Mouse (Mus musculus) kidney, embryonic 14.5 days (tissue): ENCODE measurements around the gene Ift20. TPM values are rescaled to one million over a fixed set of nuclear protein-coding genes. Genes with fewer than 3 reads are reported as not detected.

Experiments
- ATAC-seq: fragments of 200-750 bp; cut with Nextera tagmentation; 2 replicates; pipeline ENCODE4 v1.8.0; 2017; ENCODE audit warnings: moderate number of reproducible peaks, mild to moderate bottlenecking, moderate TSS enrichment, moderate library complexity; ENCODE audit not compliant: low FRiP score, low TSS enrichment
- H3K27ac ChIP-seq: fragments of 300-500 bp; sonication (generic); 2 replicates; pipeline ENCODE4 v1.5.1; 2014; ENCODE audit warnings: low read depth, mild to moderate bottlenecking, low read length, moderate library complexity, mixed read lengths
- H3K27me3 ChIP-seq: fragments of 300-500 bp; sonication (generic); 2 replicates; pipeline ENCODE4 v1.6.1; 2014; ENCODE audit warnings: mild to moderate bottlenecking, low read length; ENCODE audit not compliant: control insufficient read depth, insufficient read depth
- H3K36me3 ChIP-seq: fragments of 300-500 bp; sonication (generic); 2 replicates; pipeline ENCODE4 v1.6.1; 2014; ENCODE audit warnings: low read length, mixed read lengths; ENCODE audit not compliant: control insufficient read depth, insufficient read depth
- H3K4me1 ChIP-seq: fragments of 300-500 bp; sonication (generic); 2 replicates; pipeline ENCODE4 v1.6.1; 2014; ENCODE audit warnings: low read length, mixed read lengths; ENCODE audit not compliant: control insufficient read depth, insufficient read depth
- H3K4me2 ChIP-seq: fragments of 300-500 bp; sonication (generic); replicated peaks from 2 replicates; pipeline ENCODE4 v1.6.1; 2014; ENCODE audit warnings: low read depth, mild to moderate bottlenecking, low read length
- H3K4me3 ChIP-seq: fragments of 300-500 bp; sonication (generic); 2 replicates; pipeline ENCODE4 v1.5.1; 2014; ENCODE audit warnings: mild to moderate bottlenecking, low read length
- H3K9ac ChIP-seq: fragments of 300-500 bp; sonication (generic); 2 replicates; pipeline ENCODE4 v1.6.1; 2014; ENCODE audit warnings: low read depth, mild to moderate bottlenecking, low read length, moderate library complexity
- H3K9me3 ChIP-seq: fragments of 300-500 bp; sonication (generic); 2 replicates; pipeline ENCODE4 v1.6.1; 2016; ENCODE audit warnings: low read length; ENCODE audit not compliant: control insufficient read depth
- WGBS: fragments of 180-500 bp; shearing (Covaris S2); extraction: QIAGEN DNeasy Blood & Tissue Kit; methylation state at CpG from one replicate; pipeline ENCODE4 v1.1.7; 2014; 5-methylcytosine and 5-hydroxymethylcytosine counted together
- polyA plus RNA-seq: library from polyadenylated mRNA; unstranded; fragments of >200 nt; fragmentation: Nextera tagmentation; extraction: Ambion mirVana; gene quantifications from 2 replicates; pipeline ENCODE4 v1.2.1, GENCODE M21; 2014

Gene Ift20
- 125 and 126 TPM in 2 replicates for polyA plus RNA-seq

DNA sequence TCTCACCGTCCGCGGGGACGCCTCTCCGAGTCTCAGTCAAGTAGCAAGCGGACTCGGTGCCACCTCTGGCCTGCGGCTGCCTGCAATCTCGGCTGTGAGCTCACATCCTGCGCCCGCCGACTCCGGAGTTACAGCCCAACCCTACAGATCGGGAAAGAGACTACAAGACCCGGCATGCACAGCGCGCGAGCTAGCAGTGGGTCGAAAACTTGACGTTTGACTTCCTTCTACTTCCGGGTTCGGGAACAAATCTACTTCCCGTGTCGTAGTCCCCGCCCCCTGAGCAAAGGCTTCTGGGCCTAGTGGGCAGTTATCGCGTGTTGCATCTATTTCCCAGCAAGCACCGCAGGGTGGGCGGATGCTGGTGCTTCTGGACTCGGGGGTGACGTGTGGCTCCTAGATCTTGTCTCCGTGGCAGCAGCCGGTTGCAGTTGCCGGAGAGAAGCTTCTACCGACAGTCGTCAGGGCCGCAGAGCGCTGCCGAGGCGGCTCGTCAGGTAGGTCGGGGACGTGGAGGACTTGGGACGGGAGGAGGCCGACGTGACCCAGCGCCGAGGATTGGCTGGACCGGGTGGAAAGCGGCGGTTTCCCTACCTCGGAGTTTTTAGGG lies at the start of gene Ift20, which contains the start of gene Tnfaip1:
Gene Ift20 (plus strand): TSS at position 282 of the 610 bp plus-strand sequence.
Gene Tnfaip1 (minus strand): TSS at position 253 of the 610 bp plus-strand sequence.
- whole genome bisulfite sequencing, result under 1% methylated on average over 52 of the region's 52 CpGs
- no peaks in the 10 kb centered on the region for H3K27me3 ChIP-seq
- peak within 1 kb of the TSS; percentile 87 for H3K9ac ChIP-seq

DNA sequence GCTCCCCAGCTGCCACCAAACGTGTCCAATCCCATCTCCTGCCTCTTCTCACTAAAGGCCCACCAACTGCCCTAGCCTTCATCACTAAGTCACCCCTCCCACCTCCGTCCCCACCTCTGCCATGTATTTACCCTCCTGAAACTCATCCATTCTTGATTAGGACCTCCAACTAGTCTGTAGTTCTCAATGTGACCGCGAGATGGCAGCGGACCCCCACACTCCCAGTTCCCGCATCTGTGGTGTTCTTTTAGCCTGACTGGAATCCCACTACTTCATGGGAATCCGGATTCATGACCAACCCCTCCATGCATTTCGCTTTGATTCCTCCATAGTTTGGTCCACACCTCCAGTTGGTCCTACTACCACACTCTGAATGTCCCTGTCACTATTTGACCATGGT lies 48.0 kb upstream of the Ift20 start:
- peaks cover 60% of the 10 kb centered on the region for H3K27me3 ChIP-seq
- no peaks in the 10 kb centered on the region for H3K36me3 ChIP-seq
- no peak overlapping the region for H3K4me2 ChIP-seq
- no peak overlapping the region for H3K9ac ChIP-seq
- WGBS, result 5% methylated on average over 8 of the region's 8 CpGs
- no peaks in the 10 kb centered on the region for H3K4me1 ChIP-seq
- no peak for ATAC-seq
- H3K27ac ChIP-seq, result no peak overlapping the region
- H3K4me3 ChIP-seq, result no peak overlapping the region
- H3K9me3 ChIP-seq, result no peaks in the 10 kb centered on the region; the same call in none of the 2 replicates

More for the DNA sequence above, at the start of gene Ift20, which contains the start of gene Tnfaip1:
- Histone ChIP-seq H3K4me2 (peak within 1 kb of the TSS; percentile 82), H3K4me1 (peaks cover 18% of the 10 kb centered on the region), H3K27ac (peak within 1 kb of the TSS; percentile 90), H3K9me3 (no peaks in the 10 kb centered on the region), H3K4me3 (peak within 1 kb of the TSS; percentile 84), H3K36me3 (peaks cover 25% of the 10 kb centered on the region)
- peak; percentile 98 for ATAC-seq

DNA sequence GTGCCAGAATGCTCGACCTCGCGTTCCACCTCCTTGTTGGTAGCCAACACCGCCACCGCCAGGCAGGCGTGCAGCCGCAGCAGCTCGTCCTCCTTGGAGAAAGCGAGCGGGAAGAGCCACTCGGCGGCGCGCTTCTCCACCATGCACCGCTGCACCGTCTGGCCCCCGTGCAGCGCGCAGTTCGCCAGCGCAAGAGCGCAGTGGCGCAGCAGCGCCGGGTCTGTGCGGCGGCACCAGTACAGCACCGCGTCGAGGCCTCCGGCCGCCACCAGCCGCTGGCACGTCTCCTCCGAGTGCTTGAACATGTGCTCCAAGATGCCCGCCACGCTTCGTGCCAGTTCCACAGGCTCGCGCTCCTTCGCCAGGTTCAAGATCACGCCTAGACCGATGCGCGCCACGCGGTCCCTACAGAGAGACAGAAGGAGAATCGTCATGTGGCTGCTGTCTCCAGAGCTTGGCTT lies 45.4 kb upstream of the Ift20 start:
- peak; percentile 47; the same call in 1 of the 2 replicates for ATAC-seq
- H3K4me2 ChIP-seq, result peak overlapping the region; percentile 42
- H3K27me3 ChIP-seq, result peaks cover 54% of the 10 kb centered on the region
- peak overlapping the region; percentile 18 for H3K4me3 ChIP-seq
- H3K9ac ChIP-seq, result no peak overlapping the region
- no peaks in the 10 kb centered on the region for H3K4me1 ChIP-seq
- no peak overlapping the region for H3K27ac ChIP-seq
- no peaks in the 10 kb centered on the region; the same call in none of the 2 replicates for H3K9me3 ChIP-seq
- no peaks in the 10 kb centered on the region for H3K36me3 ChIP-seq
- WGBS, result 10% methylated on average over 48 of the region's 48 CpGs

DNA sequence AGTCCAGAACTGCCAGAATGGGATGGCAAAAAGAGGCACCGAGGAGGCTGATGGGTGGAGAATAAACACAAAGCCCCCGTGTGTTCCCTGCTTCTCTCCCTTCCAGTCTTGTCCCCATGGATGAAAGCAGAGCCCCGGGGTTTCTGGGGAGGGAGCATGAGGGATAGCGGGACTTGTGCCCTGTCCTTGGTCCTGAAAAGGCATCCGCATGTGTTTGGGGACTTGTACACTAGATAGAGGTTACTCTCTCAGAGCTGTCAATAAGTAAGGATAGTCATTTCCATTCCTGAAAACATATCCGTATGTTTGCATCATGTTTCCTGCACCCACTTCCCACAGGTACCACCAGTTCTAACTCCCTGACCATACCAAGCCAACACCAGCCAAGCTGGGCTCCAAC lies 40.3 kb upstream of the Ift20 start:
- Histone ChIP-seq H3K36me3 (no peaks in the 10 kb centered on the region), H3K9me3 (no peaks in the 10 kb centered on the region), H3K4me2 (no peak overlapping the region), H3K27me3 (peaks cover 29% of the 10 kb centered on the region), H3K27ac (no peak overlapping the region), H3K4me1 (0 out of 2 replicates have a peak, but pooled peaks cover 6% of the 10 kb centered on the region), H3K4me3 (no peak overlapping the region), H3K9ac (no peak overlapping the region)
- ATAC-seq, result no peak
- WGBS, result 7% methylated on average over 6 of the region's 6 CpGs

DNA sequence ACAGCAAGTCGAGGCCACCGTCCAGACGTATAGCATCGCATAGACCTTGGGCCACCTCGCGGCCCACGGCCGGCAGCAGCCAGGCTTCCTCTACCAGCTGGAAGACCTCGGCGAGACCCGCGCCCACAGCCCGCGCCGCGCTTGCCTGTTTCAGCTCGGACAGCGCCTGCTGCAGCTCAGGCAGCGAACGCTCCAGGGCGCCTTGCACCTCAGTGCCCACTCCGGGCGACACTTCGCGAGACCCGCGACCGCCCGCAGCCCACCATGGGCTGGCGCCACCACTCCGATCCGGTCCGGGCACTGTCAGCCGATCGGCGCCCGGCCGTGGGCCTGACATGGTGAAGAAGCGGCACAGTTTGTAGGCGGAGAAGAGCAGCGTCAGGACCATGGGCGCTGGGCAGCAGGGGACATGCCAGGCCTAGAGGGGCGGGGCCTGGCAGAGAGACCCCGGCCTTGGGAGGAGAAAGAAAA lies 39.1 kb upstream of the Ift20 start:
- Histone ChIP-seq H3K9ac (peak overlapping the region; percentile 34; the same call in 1 of the 2 replicates), H3K4me2 (peak overlapping the region; percentile 98), H3K27me3 (peaks cover 19% of the 10 kb centered on the region), H3K4me1 (0 out of 2 replicates have a peak, but pooled peaks cover 6% of the 10 kb centered on the region), H3K36me3 (no peaks in the 10 kb centered on the region), H3K9me3 (no peaks in the 10 kb centered on the region), H3K4me3 (peak overlapping the region; percentile 57), H3K27ac (no peak overlapping the region)
- under 1% methylated on average over 44 of the region's 44 CpGs for WGBS
- ATAC-seq, result peak; percentile 64

DNA sequence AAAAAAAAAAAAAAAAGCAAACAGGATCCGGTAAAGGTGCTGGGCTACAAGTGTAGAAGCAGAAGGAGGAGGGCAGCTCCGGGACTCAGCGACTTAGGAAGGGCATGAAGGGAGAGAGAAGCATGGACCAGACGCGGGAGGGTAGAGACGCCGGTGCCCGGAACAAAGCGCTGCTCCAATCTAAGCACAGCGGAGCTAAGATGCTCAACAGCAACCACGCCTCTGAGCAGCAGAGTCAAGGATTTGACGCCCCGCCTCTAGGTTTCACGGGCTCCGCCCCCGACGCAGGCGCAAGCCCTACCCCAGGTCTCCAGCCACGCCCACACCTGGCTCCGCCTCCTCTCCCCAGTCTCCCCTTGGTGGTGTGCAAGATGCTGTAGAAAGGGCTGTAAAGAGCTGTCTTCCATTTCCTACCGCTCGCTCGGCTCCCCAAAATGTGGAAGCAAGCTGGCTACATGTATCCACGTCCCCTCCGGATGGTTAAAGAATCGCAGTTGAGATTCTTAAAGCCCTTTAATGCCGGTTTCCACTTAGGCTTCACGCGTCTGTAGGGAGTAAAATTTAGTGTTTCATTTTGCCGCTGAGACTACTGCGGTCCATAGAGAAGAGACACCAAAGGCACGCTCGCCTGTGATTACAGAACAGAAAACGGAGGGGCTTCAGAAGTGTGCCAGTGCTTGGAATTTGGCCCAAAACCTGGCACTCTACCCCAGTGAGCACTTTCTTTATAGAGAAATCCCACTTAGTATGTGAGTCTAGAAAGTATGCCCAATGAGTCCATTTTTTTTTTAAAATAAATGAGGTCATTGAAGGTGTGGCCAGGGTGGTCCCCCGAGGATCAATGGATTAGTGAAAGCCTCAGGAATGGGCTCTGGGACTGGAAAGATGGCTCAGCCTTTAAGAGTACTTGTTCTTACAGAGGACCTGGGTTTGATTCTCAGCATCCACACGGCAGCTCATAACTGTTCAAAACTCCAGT lies 38.3 kb upstream of the Ift20 start, which contains the start of gene Sarm1:
Gene Sarm1 (minus strand): TSS at position 211 of the 979 bp plus-strand sequence.
- 5% methylated on average over 36 of the region's 36 CpGs for WGBS
- Histone ChIP-seq H3K4me3 (peak within 1 kb of the TSS; percentile 57), H3K27ac (no peak within 1 kb of the TSS), H3K4me2 (peak within 1 kb of the TSS; percentile 98), H3K36me3 (no peaks in the 10 kb centered on the region), H3K9me3 (no peaks in the 10 kb centered on the region), H3K4me1 (0 out of 2 replicates have a peak, but pooled peaks cover 6% of the 10 kb centered on the region), H3K9ac (peak within 1 kb of the TSS; percentile 42; the same call in 1 of the 2 replicates), H3K27me3 (peaks cover 18% of the 10 kb centered on the region)
- ATAC-seq, result peak; percentile 95

DNA sequence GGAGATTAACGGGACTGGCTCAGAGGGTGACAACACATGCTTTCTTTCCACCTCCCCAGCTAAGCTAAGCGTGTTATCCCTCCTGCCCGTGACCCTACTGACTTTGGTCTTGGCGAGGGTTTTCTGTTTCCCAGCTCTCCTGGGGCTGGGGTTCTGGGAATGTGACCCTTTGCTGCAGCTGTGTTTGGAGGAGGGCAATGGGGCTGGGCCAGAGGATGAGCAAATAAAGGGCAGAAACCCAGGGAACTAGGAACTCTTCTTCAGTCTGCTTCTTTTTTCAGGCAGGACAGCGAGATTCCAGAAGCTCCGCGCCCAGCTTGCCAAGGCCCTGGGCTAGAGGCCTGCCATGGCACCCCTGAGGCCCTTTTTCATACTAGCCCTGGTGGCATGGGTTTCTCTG lies 37.2 kb upstream of the Ift20 start, which contains the start of gene Vtn:
Gene Vtn (plus strand): TSS at position 88 of the 400 bp plus-strand sequence.
- ATAC-seq, result no peak
- peak within 1 kb of the TSS; percentile 42; the same call in 1 of the 2 replicates for H3K9ac ChIP-seq
- H3K9me3 ChIP-seq, result no peaks in the 10 kb centered on the region
- peak within 1 kb of the TSS; percentile 57 for H3K4me3 ChIP-seq
- WGBS, result 55% methylated on average over 7 of the region's 7 CpGs
- no peak within 1 kb of the TSS for H3K27ac ChIP-seq
- H3K36me3 ChIP-seq, result no peaks in the 10 kb centered on the region
- H3K4me1 ChIP-seq, result 0 out of 2 replicates have a peak, but pooled peaks cover 6% of the 10 kb centered on the region
- H3K4me2 ChIP-seq, result peak within 1 kb of the TSS; percentile 98
- peaks cover 16% of the 10 kb centered on the region for H3K27me3 ChIP-seq

DNA sequence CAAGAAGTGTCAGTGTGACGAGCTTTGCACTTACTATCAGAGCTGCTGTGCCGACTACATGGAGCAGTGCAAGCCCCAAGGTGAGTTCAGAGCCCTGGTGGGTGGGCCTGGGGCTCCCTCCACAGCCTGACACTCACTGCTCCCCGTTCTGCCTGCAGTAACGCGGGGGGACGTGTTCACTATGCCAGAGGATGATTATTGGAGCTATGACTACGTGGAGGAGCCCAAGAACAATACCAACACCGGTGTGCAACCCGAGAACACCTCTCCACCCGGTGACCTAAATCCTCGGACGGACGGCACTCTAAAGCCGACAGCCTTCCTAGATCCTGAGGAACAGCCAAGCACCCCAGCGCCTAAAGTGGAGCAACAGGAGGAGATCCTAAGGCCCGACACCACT lies 36.6 kb upstream of the Ift20 start:
- Histone ChIP-seq H3K9me3 (no peaks in the 10 kb centered on the region), H3K4me1 (0 out of 2 replicates have a peak, but pooled peaks cover 6% of the 10 kb centered on the region), H3K4me3 (no peak overlapping the region), H3K27me3 (peaks cover 16% of the 10 kb centered on the region), H3K4me2 (no peak overlapping the region), H3K27ac (no peak overlapping the region), H3K36me3 (no peaks in the 10 kb centered on the region), H3K9ac (no peak overlapping the region)
- ATAC-seq, result no peak
- 49% methylated on average over 16 of the region's 16 CpGs for WGBS
